Mouse (Mus musculus) CH12.LX (cell line): ENCODE data around the gene Irf5. TPM values are rescaled to one million over a fixed set of nuclear protein-coding genes. Genes with fewer than 3 reads are reported as not detected.
"Not testable (repeated sequence)": the region's sequence is repeated elsewhere in the genome, so short reads cannot be mapped to it uniquely, and the experiment has no call there.

Experiments
- DNase-seq: peaks from one replicate; pipeline ENCODE4 v3.0.0-alpha.2; 2013; ENCODE audit errors: extremely low read depth
- H3K27ac ChIP-seq: 2 replicates; pipeline ENCODE4 v1.5.1; 2012; ENCODE audit warnings: low read depth, mild to moderate bottlenecking, control low read depth, moderate library complexity; ENCODE audit not compliant: insufficient read depth
- H3K27me3 ChIP-seq: replicated peaks from 2 replicates; pipeline ENCODE3; 2012; ENCODE audit warnings: inconsistent platforms
- H3K36me3 ChIP-seq, 2 experiments: replicated peaks in 1 of 2; 2 replicates each; pipeline versions ENCODE3 to v1.6.1; 2012; ENCODE audit warnings: inconsistent platforms in 1 of 2, low read length in 1 of 2, mild to moderate bottlenecking in 1 of 2, mixed read lengths in 1 of 2, moderate library complexity in 1 of 2; ENCODE audit not compliant: control insufficient read depth in 1 of 2, insufficient read depth in 1 of 2
- H3K4me1 ChIP-seq, 2 experiments: 2 replicates each; pipeline ENCODE4 v1.6.1; 2012; ENCODE audit warnings: inconsistent platforms in 1 of 2, moderate library complexity in 1 of 2; ENCODE audit not compliant: insufficient read depth in 2 of 2, control insufficient read depth in 1 of 2
- H3K4me2 ChIP-seq: 2 replicates; pipeline ENCODE4 v1.6.1; 2012; ENCODE audit warnings: low read depth, mild to moderate bottlenecking, control low read depth; ENCODE audit not compliant: poor library complexity, insufficient read depth, severe bottlenecking
- H3K4me3 ChIP-seq, 3 experiments: fragments of 150-350 bp in 1 of 3; sonication (generic) in 1 of 3; replicated peaks in 1 of 3; 2 replicates each; pipeline versions ENCODE3 to v1.5.1; 2011 to 2012; ENCODE audit warnings: low read depth in 2 of 3, low read length in 2 of 3, mild to moderate bottlenecking in 2 of 3, moderate library complexity in 2 of 3, control low read depth in 1 of 3, improper control_type of control experiment in 1 of 3, inconsistent platforms in 1 of 3, mixed read lengths in 1 of 3; ENCODE audit not compliant: poor library complexity in 1 of 3
- H3K79me2 ChIP-seq: replicated peaks from 2 replicates; pipeline ENCODE4 v1.6.1; 2012; ENCODE audit warnings: mild to moderate bottlenecking, moderate library complexity; ENCODE audit not compliant: control insufficient read depth, poor library complexity, insufficient read depth, severe bottlenecking; ENCODE audit errors: extremely low read depth
- H3K9ac ChIP-seq: 2 replicates; pipeline ENCODE4 v1.6.1; 2012; ENCODE audit warnings: low read depth, mild to moderate bottlenecking, control low read depth, moderate library complexity; ENCODE audit not compliant: insufficient read depth
- H3K9me3 ChIP-seq: replicated peaks from 2 replicates; pipeline ENCODE3; 2012; ENCODE audit warnings: low read length, inconsistent platforms, mixed read lengths
- BHLHE40 ChIP-seq: IDR thresholded peaks from 2 replicates; pipeline ENCODE4 v1.6.1; 2011; ENCODE audit warnings: mild to moderate bottlenecking, low read depth, low read length, improper control_type of control experiment
- CTCF ChIP-seq, 2 experiments: IDR thresholded peaks in 1 of 2; conservative IDR thresholded peaks in 1 of 2; 2 replicates each; pipeline ENCODE4 v1.5.1; 2011 to 2012; ENCODE audit warnings: low read depth in 2 of 2, low read length in 2 of 2, improper control_type of control experiment in 1 of 2, inconsistent platforms in 1 of 2, mild to moderate bottlenecking in 1 of 2, moderate library complexity in 1 of 2
- EP300 ChIP-seq: IDR thresholded peaks from 2 replicates; pipeline ENCODE4 v1.6.1; 2011; ENCODE audit warnings: low read length, improper control_type of control experiment
- ETS1 ChIP-seq: conservative IDR thresholded peaks from 2 replicates; pipeline ENCODE4 v1.6.1; 2012; ENCODE audit warnings: low read depth, mild to moderate bottlenecking, inconsistent platforms, low read length, improper control_type of control experiment, moderate library complexity
- GABPA ChIP-seq: IDR thresholded peaks from 2 replicates; pipeline ENCODE4 v1.6.1; 2012; ENCODE audit warnings: low read depth, low read length, improper control_type of control experiment, inconsistent platforms; ENCODE audit not compliant: insufficient replicate concordance
- HCFC1 ChIP-seq: IDR thresholded peaks from 2 replicates; pipeline ENCODE4 v1.6.1; 2012; ENCODE audit warnings: low read depth, mild to moderate bottlenecking, inconsistent platforms, low read length, improper control_type of control experiment
- IRF4 ChIP-seq: IDR thresholded peaks from 2 replicates; pipeline ENCODE4 v1.6.1; 2014; ENCODE audit warnings: low read depth, mild to moderate bottlenecking, inconsistent platforms, low read length, improper control_type of control experiment
- KAT2A ChIP-seq: IDR thresholded peaks from 2 replicates; pipeline ENCODE4 v1.6.1; 2012; ENCODE audit warnings: low read length, improper control_type of control experiment, inconsistent platforms; ENCODE audit not compliant: insufficient replicate concordance
- MAFK ChIP-seq: IDR thresholded peaks from 2 replicates; pipeline ENCODE4 v1.6.1; 2011; ENCODE audit warnings: low read length, improper control_type of control experiment; ENCODE audit not compliant: insufficient replicate concordance
- MAZ ChIP-seq: IDR thresholded peaks from 2 replicates; pipeline ENCODE4 v1.6.1; 2012; ENCODE audit warnings: low read depth, mild to moderate bottlenecking, inconsistent platforms, low read length, improper control_type of control experiment, moderate library complexity
- MEF2A ChIP-seq: IDR thresholded peaks from 2 replicates; pipeline ENCODE4 v1.6.1; 2014; ENCODE audit warnings: low read depth, mild to moderate bottlenecking, inconsistent platforms, low read length, improper control_type of control experiment, borderline replicate concordance
- MXI1 ChIP-seq: IDR thresholded peaks from 2 replicates; pipeline ENCODE4 v1.6.1; 2011; ENCODE audit warnings: mild to moderate bottlenecking, low read depth, low read length, improper control_type of control experiment
- MYC ChIP-seq: IDR thresholded peaks from 2 replicates; pipeline ENCODE4 v1.6.1; 2011; ENCODE audit warnings: low read depth, mild to moderate bottlenecking, improper control_type of control experiment, low read length
- NRF1 ChIP-seq: IDR thresholded peaks from 2 replicates; pipeline ENCODE4 v1.6.1; 2014; ENCODE audit warnings: low read depth, mild to moderate bottlenecking, inconsistent platforms, low read length, improper control_type of control experiment, moderate library complexity
- POLR2AphosphoS2 ChIP-seq: IDR thresholded peaks from 2 replicates; pipeline ENCODE4 v1.6.1; 2011; ENCODE audit warnings: low read depth, low read length, improper control_type of control experiment
- SMC3 ChIP-seq: IDR thresholded peaks from 2 replicates; pipeline ENCODE4 v1.6.1; 2011; ENCODE audit warnings: low read depth, low read length, improper control_type of control experiment
- UBTF ChIP-seq: IDR thresholded peaks from 2 replicates; pipeline ENCODE4 v1.6.1; 2012; ENCODE audit warnings: low read depth, mild to moderate bottlenecking, inconsistent platforms, low read length, improper control_type of control experiment, moderate library complexity
- USF1 ChIP-seq: IDR thresholded peaks from 2 replicates; pipeline ENCODE4 v1.6.1; 2014; ENCODE audit warnings: low read depth, mild to moderate bottlenecking, inconsistent platforms, low read length, improper control_type of control experiment
- ZKSCAN1 ChIP-seq: IDR thresholded peaks from 2 replicates; pipeline ENCODE4 v1.6.1; 2012; ENCODE audit warnings: low read depth, inconsistent platforms, low read length, improper control_type of control experiment, borderline replicate concordance
- ZMIZ1 ChIP-seq: IDR thresholded peaks from 2 replicates; pipeline ENCODE4 v1.6.1; 2012; ENCODE audit warnings: low read depth, mild to moderate bottlenecking, inconsistent platforms, low read length, improper control_type of control experiment
- dilution Hi-C: fragments of 300-500 bp; cut with MboI; formaldehyde crosslinking; loops from 2 replicates; pipeline ENCODE4 v1.14.3; 2020; ENCODE audit warnings: low sequenced_read_pairs; ENCODE audit not compliant: extremely low pct_unique_long_range_greater_than_20kb, extremely low pct_ligation_motif_present
- in situ Hi-C: fragments of 300-500 bp; cut with MboI; formaldehyde crosslinking; loops from 3 replicates; pipeline ENCODE4 v1.14.3; 2019; ENCODE audit warnings: low sequenced_read_pairs, low pct_ligation_motif_present, low pct_unique_long_range_greater_than_20kb, mixed read lengths
- polyA plus RNA-seq: library from polyadenylated mRNA; unstranded; fragments of >175 nt; gene quantifications from 2 replicates; pipeline ENCODE4 v1.2.1, GENCODE M21; 2012; ENCODE audit warnings: low read depth; ENCODE audit not compliant: insufficient read length
- total RNA-seq, 2 experiments: library from RNA; depleted of rRNA; stranded (reverse); fragments of 300-350 nt in 1 of 2; fragments of >200 nt in 1 of 2; gene quantifications; 2 replicates each; pipeline ENCODE4 v1.2.3; 2012 to 2014

The Irf5 gene
- total and polyA plus RNA-seq, 3 experiments: 134 to 158 (median 144) TPM

GRCm38 (mm10) chr6:29557112-29557511 lies 30.7 kb downstream of the Irf5 start:
- Histone ChIP-seq H3K9me3 (no peaks in the 10 kb centered on the region), H3K27me3 (no peaks in the 10 kb centered on the region), H3K79me2 (no peaks in the 10 kb centered on the region), H3K27ac (peak overlapping the region; percentile 93), H3K4me1 (peaks cover 5 to 30% of the 10 kb centered on the region in 2 experiments), H3K9ac (peak overlapping the region; percentile 12), H3K4me2 (peak overlapping the region; percentile 85), H3K4me3 (peak overlapping the region in 1 of 3 experiments; percentile 28), H3K36me3 (peaks cover 45 to 94% of the 10 kb centered on the region in 2 experiments)
- in situ Hi-C loops: no loop called here
- no peak for DNase-seq
- dilution Hi-C loops: no loop called here
- TF ChIP-seq ZKSCAN1: no peak
- TF ChIP-seq IRF4: peak; percentile 78
- peak; percentile 82 for TF ChIP-seq ETS1
- peak; percentile 44 for TF ChIP-seq EP300
- TF ChIP-seq MEF2A: peak; percentile 45; the same call in 1 of the 2 replicates
- no peak for TF ChIP-seq UBTF

- H3K27me3 ChIP-seq, in situ Hi-C loops, DNase-seq, H3K4me2 ChIP-seq, dilution Hi-C loops, H3K4me3 ChIP-seq, H3K9me3 ChIP-seq: not testable (repeated sequence)
- TF ChIP-seq CTCF (conservative IDR thresholded peaks at IDR 0.05 in 1 of 2, IDR thresholded peaks at IDR 0.05 in 1 of 2; ENCODE audit: low read depth in 2 of 2, low read length in 2 of 2): peak in 1 of 2 experiments; percentile 20; a peak in 1 of 4 replicates
- TF ChIP-seq, all 38 proteins: peak for 1; not testable (repeated sequence) for 37
- H3K9ac ChIP-seq, H3K27ac ChIP-seq, H3K4me1 ChIP-seq, H3K79me2 ChIP-seq: not testable (repeated sequence)
- peaks cover 48 to 89% of the 10 kb centered on the region in 2 experiments for H3K36me3 ChIP-seq
Measured at GRCm38 (mm10) chr6:29576388-29576787, 50.0 kb downstream of the Irf5 start.

GRCm38 (mm10) chr6:29580770-29581169 lies 54.3 kb downstream of the Irf5 start:
- no peak for TF ChIP-seq HCFC1
- TF ChIP-seq USF1: no peak
- TF ChIP-seq BHLHE40: no peak
- TF ChIP-seq UBTF: no peak
- no peak for TF ChIP-seq NRF1
- TF ChIP-seq SMC3: no peak
- TF ChIP-seq MAFK: no peak
- no peak for TF ChIP-seq CTCF (conservative IDR thresholded peaks at IDR 0.05 in 1 of 2, IDR thresholded peaks at IDR 0.05 in 1 of 2; ENCODE audit: low read depth in 2 of 2, low read length in 2 of 2)
- no peak for TF ChIP-seq ZMIZ1
- no peak for TF ChIP-seq MXI1
- TF ChIP-seq ETS1: no peak
- no peak for TF ChIP-seq ZKSCAN1
- TF ChIP-seq GABPA: no peak
- TF ChIP-seq MYC: no peak
- no peak for TF ChIP-seq MAZ
- no peak for TF ChIP-seq POLR2AphosphoS2
- TF ChIP-seq KAT2A: no peak
- no peaks in the 10 kb centered on the region for H3K79me2 ChIP-seq
- peaks cover 4% of the 10 kb centered on the region for H3K9me3 ChIP-seq
- H3K4me3 ChIP-seq: no peak overlapping the region
- DNase-seq: no peak
- no peaks in the 10 kb centered on the region for H3K4me1 ChIP-seq
- H3K9ac ChIP-seq: no peak overlapping the region
- in situ Hi-C loops: no loop called here
- no peak overlapping the region for H3K4me2 ChIP-seq
- H3K27ac ChIP-seq: no peak overlapping the region
- peaks cover 41 to 90% of the 10 kb centered on the region in 2 experiments for H3K36me3 ChIP-seq
- dilution Hi-C loops: no loop called here
- no peaks in the 10 kb centered on the region for H3K27me3 ChIP-seq
